Mouse (Mus musculus) stomach, postnatal 0 days (tissue): ENCODE results near the gene Sik1. TPM values are rescaled to one million over a fixed set of nuclear protein-coding genes. Genes with fewer than 3 reads are reported as not detected.

Source experiments
- ATAC-seq: fragments of 200-750 bp; cut with Nextera tagmentation; 2 replicates; pipeline ENCODE4 v1.8.0; 2017; ENCODE audit not compliant: low FRiP score, low TSS enrichment
- DNase-seq: peaks from one replicate; pipeline ENCODE4 v3.0.0-alpha.2; 2016; ENCODE audit warnings: low spot score
- H3K27ac ChIP-seq: fragments of 300-500 bp; sonication (generic); replicated peaks from 2 replicates; pipeline ENCODE4 v1.5.1; 2014; ENCODE audit warnings: mild to moderate bottlenecking, control low read depth
- H3K27me3 ChIP-seq: fragments of 300-500 bp; sonication (generic); 2 replicates; pipeline ENCODE4 v1.6.1; 2014; ENCODE audit warnings: low read length; ENCODE audit not compliant: control insufficient read depth, insufficient read depth
- H3K36me3 ChIP-seq: fragments of 300-500 bp; sonication (generic); 2 replicates; pipeline ENCODE4 v1.6.1; 2014; ENCODE audit warnings: low read length, mixed read lengths; ENCODE audit not compliant: control insufficient read depth, insufficient read depth
- H3K4me1 ChIP-seq: fragments of 300-500 bp; sonication (generic); replicated peaks from 2 replicates; pipeline ENCODE4 v1.6.1; 2014; ENCODE audit warnings: antibody characterized with exemption; ENCODE audit not compliant: control insufficient read depth, insufficient read depth
- H3K4me2 ChIP-seq: fragments of 300-500 bp; sonication (generic); replicated peaks from 2 replicates; pipeline ENCODE4 v1.6.1; 2014; ENCODE audit warnings: low read depth, mild to moderate bottlenecking, control low read depth, moderate library complexity
- H3K4me3 ChIP-seq: fragments of 300-500 bp; sonication (generic); 2 replicates; pipeline ENCODE4 v1.5.1; 2014; ENCODE audit warnings: low read depth, low read length, control low read depth
- H3K9ac ChIP-seq: fragments of 300-500 bp; sonication (generic); 2 replicates; pipeline ENCODE4 v1.6.1; 2014; ENCODE audit warnings: mild to moderate bottlenecking, low read length, control low read depth, mixed read lengths
- H3K9me3 ChIP-seq: fragments of 300-500 bp; sonication (generic); 2 replicates; pipeline ENCODE4 v1.6.1; 2016; ENCODE audit warnings: low read length; ENCODE audit not compliant: control insufficient read depth
- CTCF ChIP-seq: IDR thresholded peaks from 2 replicates; pipeline ENCODE4 v1.5.1; 2016; ENCODE audit warnings: antibody characterized with exemption, low read depth, mild to moderate bottlenecking, moderate library complexity
- EP300 ChIP-seq: optimal IDR thresholded peaks from 2 replicates; pipeline ENCODE3; 2016; ENCODE audit warnings: antibody characterized with exemption
- WGBS: fragments of 180-500 bp; shearing (Covaris S2); extraction: QIAGEN DNeasy Blood & Tissue Kit; methylation state at CpG from one replicate; pipeline ENCODE4 v1.1.7; 2014; 5-methylcytosine and 5-hydroxymethylcytosine counted together
- polyA plus RNA-seq: library from polyadenylated mRNA; unstranded; fragments of >200 nt; fragmentation: Nextera tagmentation; extraction: Ambion mirVana; gene quantifications from 2 replicates; pipeline ENCODE4 v1.2.1, GENCODE M21; 2015

The Sik1 gene
- polyA plus RNA-seq, 1 experiment from 2014 or later: 18.2 TPM

- no peaks in the 10 kb centered on the region for H3K9me3 ChIP-seq
- peak overlapping the region; percentile 18; the same call in 1 of the 2 replicates for H3K27ac ChIP-seq
- no peak for ATAC-seq
- H3K4me2 ChIP-seq: no peak overlapping the region
- H3K4me3 ChIP-seq: no peak overlapping the region
- no peak for DNase-seq
- peaks cover 12% of the 10 kb centered on the region for H3K4me1 ChIP-seq
- no peaks in the 10 kb centered on the region for H3K36me3 ChIP-seq
- H3K9ac ChIP-seq: no peak overlapping the region
- TF ChIP-seq EP300: no peak
- TF ChIP-seq CTCF: no peak
- H3K27me3 ChIP-seq: no peaks in the 10 kb centered on the region
- WGBS: 86% methylated on average over 9 of the region's 9 CpGs
Observed at GRCm38 (mm10) chr17:31825678-31826077, 29.9 kb downstream of the Sik1 start.

- no peak for DNase-seq
- ATAC-seq: no peak
- Histone ChIP-seq H3K27me3 (no peaks in the 10 kb centered on the region), H3K9ac (no peak overlapping the region), H3K36me3 (no peaks in the 10 kb centered on the region), H3K4me1 (peaks cover 12% of the 10 kb centered on the region), H3K27ac (0 out of 2 replicates have a peak overlapping the region, but pooled peaks have one; percentile 30), H3K9me3 (no peaks in the 10 kb centered on the region), H3K4me3 (no peak overlapping the region), H3K4me2 (no peak overlapping the region)
- TF ChIP-seq EP300 (no peak), CTCF (no peak)
- 71% methylated on average over 7 of the region's 7 CpGs for WGBS
Observed at GRCm38 (mm10) chr17:31824812-31825211, 30.8 kb downstream of the Sik1 start.

- TF ChIP-seq CTCF (no peak), EP300 (no peak)
- WGBS: 32% methylated on average over 13 of the region's 13 CpGs
- H3K9ac ChIP-seq: no peak overlapping the region
Observed at GRCm38 (mm10) chr17:31821136-31821933, 34.3 kb downstream of the Sik1 start.

GRCm38 (mm10) chr17:31820099-31820846, 35.3 kb downstream of the Sik1 start:
- no peak for TF ChIP-seq CTCF
- no peak for TF ChIP-seq EP300
- 43% methylated on average over 4 of the region's 4 CpGs for WGBS

More at GRCm38 (mm10) chr17:31821136-31821933, 34.3 kb downstream of the Sik1 start:
- Histone ChIP-seq H3K4me3 (no peak overlapping the region), H3K9me3 (no peaks in the 10 kb centered on the region), H3K27ac (0 out of 2 replicates have a peak overlapping the region, but pooled peaks have one; percentile 24), H3K27me3 (no peaks in the 10 kb centered on the region), H3K4me1 (peaks cover 2% of the 10 kb centered on the region; the same call in 1 of the 2 replicates), H3K36me3 (no peaks in the 10 kb centered on the region), H3K4me2 (no peak overlapping the region)
- ATAC-seq (peak; percentile 67), DNase-seq (peak; percentile 45)

GRCm38 (mm10) chr17:31819372-31819771, 36.2 kb downstream of the Sik1 start:
- Histone ChIP-seq H3K4me1 (peaks cover 5% of the 10 kb centered on the region; the same call in 1 of the 2 replicates), H3K36me3 (no peaks in the 10 kb centered on the region), H3K4me3 (no peak overlapping the region), H3K27me3 (no peaks in the 10 kb centered on the region), H3K4me2 (no peak overlapping the region), H3K9ac (no peak overlapping the region), H3K27ac (no peak overlapping the region), H3K9me3 (no peaks in the 10 kb centered on the region)
- ATAC-seq: no peak
- no peak for DNase-seq
- WGBS: 70% methylated on average over 9 of the region's 9 CpGs
- TF ChIP-seq CTCF (no peak), EP300 (no peak)

More at GRCm38 (mm10) chr17:31820099-31820846, 35.3 kb downstream of the Sik1 start:
- Histone ChIP-seq H3K4me1 (peaks cover 2% of the 10 kb centered on the region; the same call in 1 of the 2 replicates), H3K27me3 (no peaks in the 10 kb centered on the region), H3K4me3 (no peak overlapping the region), H3K9me3 (no peaks in the 10 kb centered on the region), H3K27ac (0 out of 2 replicates have a peak overlapping the region, but pooled peaks have one; percentile 0), H3K4me2 (no peak overlapping the region), H3K9ac (no peak overlapping the region), H3K36me3 (no peaks in the 10 kb centered on the region)
- no peak for DNase-seq
- ATAC-seq: no peak
